Mouse (Mus musculus) gastrocnemius, adult 8-10 months (tissue): ENCODE data around the gene Hoxa3. TPM values are rescaled to one million over a fixed set of nuclear protein-coding genes. Genes with fewer than 3 reads are reported as not detected.

Experiments used
- DNase-seq, 2 experiments: peaks; one replicate each; pipeline ENCODE4 v3.0.0; 2022; ENCODE audit warnings: low spot score in 2 of 2
- total RNA-seq, 4 experiments: library from RNA; stranded (reverse); gene quantifications; 2 replicates each; pipeline ENCODE4 v1.2.4; 2022

Gene Hoxa3
- total RNA-seq, 4 experiments from 2014 or later, result 1.3 to 2.9 (median 2.0) TPM

DNA sequence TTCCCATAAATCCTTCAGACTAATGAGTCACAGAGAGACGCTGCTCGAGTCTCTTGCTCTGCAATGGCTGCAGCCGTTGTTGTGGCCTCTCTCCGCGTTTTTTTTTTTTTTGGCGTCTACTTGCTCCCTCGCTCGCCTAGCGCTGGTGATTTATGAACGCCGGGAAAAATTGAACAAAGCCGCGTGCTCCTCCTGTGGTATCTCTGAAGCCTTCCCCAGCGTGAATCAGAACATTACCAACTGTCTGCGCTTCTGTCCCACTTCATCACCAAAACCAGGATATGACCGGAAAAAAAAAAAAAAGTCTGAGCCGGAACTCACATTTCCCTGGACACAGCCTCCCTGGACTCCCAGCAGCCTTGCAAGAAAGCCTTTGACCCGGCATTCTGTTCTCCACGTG is 27.9 kb downstream of the Hoxa3 start:
- no peak for DNase-seq

DNA sequence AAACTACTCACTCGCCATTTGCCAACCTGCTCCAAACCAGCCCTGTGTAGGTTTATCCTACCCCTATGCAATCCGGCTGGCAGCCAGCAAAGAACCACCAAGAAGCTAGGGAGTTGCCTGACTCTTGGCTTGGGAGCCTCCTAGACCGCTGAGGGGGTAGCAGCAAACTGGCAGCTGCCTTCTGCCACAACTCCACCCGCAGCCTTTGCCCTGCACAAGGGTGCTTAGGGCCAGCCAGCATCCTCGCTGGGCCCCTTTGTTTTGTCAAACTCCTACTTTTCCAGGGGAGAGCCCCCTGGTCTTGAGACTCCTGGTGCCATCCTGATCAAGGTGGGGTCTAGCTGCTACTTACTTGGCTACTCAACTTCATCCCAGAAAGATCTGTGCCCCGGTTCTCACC is 28.5 kb downstream of the Hoxa3 start:
- no peak for DNase-seq

GRCm38 (mm10) chr6:52183311-52184080 is 29.6 kb downstream of the Hoxa3 start:
- DNase-seq, result no peak

DNA sequence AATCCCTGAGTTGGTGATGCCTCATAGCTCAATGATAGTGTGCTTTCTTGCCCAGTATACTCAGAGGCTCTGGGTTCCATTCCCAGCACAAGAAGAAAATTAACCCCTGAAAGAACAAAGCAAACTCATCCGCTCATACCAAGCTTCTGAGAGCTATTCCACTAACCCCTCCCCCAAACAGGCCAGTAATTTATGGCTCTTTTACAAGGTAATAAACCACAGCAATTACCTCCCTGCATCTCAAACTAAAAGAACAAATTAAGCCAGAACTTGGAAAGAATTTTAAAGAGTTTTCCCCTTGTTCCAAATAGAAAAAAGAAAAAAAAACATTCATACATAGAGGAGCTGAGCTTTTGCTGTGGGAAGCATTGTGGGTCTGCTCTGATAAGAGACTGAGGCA is 30.3 kb downstream of the Hoxa3 start:
- no peak for DNase-seq

DNA sequence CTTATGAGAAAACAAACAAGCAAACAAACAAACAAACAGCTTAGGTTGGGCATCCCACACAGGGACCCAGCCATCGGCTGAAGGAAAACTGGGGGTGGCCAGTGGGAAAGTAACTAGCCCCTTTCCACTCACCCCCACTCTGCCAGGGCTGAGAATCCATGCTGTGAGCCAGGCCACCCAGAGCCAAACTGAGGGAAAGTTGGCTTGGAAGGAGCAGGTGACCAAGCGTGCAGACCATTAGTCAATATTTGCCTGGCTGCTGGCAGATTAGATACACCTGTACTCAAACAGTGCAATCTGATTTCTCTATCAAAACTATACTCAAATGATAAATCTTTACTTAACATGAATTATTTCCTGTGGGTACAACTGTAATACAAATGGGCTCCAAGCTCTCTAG is 31.1 kb downstream of the Hoxa3 start:
- DNase-seq, result no peak

DNA sequence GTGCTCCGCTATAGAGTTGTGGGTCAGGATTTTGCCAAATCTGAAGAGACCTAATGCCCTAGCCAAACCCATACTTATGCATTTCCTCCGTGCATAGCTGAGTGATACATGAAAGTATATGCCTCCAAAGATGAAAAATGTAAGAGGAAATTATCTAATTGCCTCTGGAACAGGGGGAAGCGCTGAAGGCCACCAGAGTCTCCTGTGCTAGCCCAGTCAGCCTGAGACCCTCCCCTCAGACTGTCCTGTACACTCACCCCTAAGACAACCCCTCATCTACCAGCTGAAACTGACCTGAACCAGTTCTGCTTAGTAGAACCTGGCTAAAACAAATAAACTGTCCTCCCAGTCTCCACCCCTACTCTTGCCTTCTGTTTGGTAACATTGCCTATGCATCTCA is 32.4 kb downstream of the Hoxa3 start:
- no peak for DNase-seq

DNA sequence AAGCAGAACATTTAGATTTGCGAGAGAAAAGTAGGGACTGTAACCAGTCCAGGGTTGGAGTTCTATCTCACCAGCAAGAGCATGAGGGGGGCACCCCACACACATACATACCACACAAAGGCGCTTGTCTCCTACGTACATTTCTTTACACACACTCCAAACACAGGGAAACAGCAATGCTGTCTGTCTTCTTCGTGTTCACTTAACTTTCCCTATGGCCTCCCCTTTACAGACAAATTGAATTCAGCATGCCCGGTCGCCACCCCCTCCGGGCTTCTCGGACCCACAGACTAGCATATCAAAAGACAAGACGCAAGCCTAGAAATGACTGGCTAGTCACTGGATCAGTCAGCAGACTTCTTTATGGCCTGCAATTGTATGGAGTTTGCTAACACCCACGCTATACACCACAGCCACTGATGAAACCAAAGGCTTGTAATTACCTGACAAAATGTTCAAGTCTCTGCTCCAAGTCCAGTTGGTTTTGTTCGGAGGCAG is 32.9 kb downstream of the Hoxa3 start:
- DNase-seq, result no peak

GRCm38 (mm10) chr6:52179690-52180089 is 33.4 kb downstream of the Hoxa3 start:
- no peak for DNase-seq

DNA sequence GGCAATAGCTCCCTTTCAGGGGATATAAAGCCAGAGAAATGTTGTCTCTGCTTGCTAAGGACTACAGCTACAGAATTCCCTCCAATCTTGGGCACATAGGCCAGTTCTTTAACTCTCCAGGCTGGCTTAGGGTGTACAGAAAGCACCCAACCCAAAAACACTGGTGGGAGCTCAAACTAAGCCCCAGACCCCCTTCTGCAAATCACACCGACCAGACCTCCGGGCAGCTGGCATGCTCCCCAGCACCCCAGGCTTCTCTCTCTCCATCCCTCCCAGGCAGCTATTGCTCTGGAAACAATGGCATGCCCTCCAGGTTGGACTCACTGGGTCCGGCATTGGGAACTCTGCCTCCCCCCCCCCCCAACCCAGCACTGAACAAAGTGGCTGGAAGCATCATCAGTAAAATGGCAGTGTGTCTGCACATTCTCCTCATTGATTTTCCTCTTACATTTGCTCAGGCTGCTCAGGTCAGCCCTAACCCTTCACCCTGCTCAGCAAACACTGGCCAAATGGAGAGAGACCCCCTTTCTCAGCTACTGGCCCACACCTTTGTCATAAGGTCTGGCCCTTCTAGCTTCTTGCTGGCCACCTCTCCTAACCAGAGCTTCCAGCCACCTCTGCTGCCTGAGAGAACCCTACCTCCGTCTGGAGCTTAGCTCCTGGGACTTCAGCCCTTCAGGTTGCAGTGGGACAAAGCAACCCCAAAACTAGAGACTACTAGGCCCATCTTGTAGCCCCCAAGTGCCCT is 34.0 kb downstream of the Hoxa3 start:
- DNase-seq, result no peak

DNA sequence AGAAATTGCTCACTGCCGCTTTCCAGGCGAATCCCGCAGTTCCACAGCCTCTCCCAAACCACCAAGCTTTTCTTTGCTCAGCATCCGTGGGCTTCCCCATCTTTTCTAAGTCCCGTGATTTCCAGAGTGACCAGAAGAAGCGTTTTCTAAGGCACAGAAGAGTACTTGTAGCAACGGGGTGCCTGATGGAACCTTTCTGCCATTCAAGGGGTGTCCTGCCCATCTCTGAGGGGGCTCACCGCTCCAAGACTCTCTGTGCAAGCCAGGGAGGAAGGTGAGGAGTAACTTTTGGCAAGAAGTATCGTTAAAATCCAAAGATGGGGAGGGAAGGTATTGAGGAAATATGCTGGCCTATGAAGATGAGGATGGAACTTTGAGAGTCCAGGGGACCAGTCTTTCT is 35.3 kb downstream of the Hoxa3 start:
- no peak for DNase-seq

DNA sequence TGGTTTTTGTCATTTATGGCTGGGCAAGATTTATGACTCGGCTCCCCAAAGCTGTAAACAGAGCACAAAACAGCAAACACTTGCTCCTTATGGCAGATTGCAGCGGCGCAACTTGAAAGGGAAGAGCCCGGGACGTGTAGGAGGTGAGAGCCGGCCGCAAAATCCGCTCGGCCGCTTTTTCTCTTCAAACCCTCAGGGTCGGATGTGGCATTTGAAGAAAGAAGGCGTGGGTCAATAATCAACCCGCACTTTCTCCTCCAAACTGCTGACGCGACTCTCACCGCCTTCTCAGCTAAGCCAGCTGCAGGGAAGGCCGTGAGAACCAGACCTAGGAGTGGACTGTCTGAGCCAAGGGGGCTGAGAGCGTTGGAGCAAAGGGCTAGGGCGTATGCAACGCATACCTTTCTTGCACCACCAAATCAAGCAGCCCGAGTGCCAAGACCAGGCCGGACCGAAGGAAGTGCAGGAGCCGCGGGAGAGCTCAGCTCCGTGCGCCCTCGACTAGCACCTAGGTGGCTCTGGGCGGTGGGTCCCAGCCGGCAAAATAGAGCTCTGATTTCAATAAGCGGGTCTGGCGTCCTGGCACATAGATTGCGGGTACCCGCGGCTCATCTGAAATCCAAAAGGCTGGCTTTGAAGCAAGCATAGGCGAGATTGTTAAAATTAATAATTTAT is 35.9 kb downstream of the Hoxa3 start, which contains the start of gene 5730596B20Rik:
Gene 5730596B20Rik, plus strand, starts transcription at position 438 of the 675 bp plus-strand sequence.
- no peak for DNase-seq

DNA sequence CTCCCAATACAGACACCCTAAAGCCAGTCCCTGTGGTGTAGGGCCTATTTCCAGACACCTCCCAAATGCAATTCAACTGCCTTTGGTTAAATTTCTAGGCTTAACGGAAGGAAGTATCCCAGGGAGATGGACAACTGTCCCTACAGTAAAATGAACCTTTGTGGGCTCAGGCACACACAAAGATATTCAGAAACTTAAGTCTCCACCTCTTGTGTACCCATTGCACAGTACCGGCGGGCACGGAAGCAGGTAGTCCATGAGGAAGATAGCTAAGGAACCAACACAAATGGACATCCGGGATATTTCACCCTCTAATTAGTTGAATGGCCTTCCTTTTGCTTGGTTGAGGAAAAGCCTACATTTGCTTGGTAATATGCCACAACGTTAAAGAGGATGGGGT is 36.7 kb downstream of the Hoxa3 start:
- DNase-seq, result no peak

DNA sequence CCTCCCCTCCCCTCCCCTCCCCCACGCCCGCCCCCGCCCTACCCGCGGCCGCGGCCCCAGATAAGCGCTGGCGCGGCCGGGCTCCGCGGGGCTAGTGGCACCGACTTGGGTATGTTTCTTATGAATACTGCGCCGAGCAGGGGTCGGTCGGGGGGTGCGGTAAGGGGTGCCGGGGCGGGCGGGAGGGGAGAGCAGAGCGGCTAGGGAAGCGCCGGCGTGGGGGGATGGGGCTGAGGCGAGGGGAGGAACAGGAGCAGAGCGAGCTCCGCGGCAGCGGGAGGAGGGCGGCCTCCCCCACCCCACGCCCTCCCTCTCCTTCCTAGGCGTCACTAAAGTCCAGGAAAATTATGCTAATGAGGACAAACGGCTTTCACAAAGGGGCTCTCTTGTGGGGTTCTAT is 37.3 kb downstream of the Hoxa3 start:
- DNase-seq, result no peak

DNA sequence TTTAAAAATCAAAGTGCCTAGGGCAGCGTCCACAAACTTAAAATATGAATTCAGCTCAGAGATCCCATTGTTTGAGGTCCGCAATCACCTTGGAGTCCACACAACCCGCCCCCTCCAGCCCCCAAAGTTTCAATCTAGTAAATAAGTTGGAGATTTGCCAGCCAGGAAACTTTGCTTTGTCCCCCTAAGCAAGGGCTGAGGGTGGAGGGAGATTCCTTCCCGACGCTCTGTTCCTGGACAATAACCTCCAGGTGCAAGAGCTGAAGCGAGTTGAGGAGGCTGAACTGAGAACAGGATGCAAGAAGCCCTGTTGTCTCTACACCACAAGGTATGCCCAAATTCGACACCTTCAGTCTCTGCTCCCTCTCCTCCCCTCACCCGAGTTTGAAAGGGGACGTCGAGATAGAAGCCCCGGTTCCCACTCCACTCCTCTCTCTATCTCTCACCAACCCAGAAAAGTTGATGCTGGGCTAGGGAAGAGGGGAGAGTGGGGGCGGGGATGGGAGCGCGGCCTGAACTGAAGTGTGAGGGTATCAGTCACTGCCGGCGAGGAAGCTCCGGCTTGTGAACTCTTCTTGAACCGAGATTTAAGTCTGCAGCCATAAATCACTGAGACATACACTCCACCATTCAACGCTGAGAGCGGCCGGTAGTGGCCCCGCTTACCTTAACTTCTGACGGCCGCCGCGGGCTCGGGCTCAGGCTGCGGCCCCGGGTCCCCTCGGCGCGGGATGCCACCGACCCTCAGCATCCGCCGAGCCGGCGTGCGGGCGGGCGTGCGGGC is 38.0 kb downstream of the Hoxa3 start:
- DNase-seq, result no peak

DNA sequence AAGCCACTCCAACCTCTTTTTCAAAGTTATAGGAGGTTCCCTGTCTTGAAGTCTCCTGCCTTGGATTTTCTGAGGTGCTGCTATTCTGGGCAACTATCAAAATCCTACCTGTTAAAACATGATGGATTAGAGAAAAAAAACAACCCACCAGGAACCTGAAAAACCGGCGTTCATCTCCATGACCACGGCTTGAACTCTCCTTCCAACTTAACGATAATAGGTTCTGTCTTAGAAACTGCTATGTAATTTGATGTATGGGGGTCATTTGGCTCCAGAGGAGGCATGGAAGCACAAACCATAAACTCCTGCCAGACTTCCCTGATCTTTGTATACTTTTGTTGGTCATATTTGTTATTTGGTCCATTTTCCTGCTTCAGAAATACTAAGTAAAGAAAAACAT is 39.5 kb downstream of the Hoxa3 start:
- no peak for DNase-seq

DNA sequence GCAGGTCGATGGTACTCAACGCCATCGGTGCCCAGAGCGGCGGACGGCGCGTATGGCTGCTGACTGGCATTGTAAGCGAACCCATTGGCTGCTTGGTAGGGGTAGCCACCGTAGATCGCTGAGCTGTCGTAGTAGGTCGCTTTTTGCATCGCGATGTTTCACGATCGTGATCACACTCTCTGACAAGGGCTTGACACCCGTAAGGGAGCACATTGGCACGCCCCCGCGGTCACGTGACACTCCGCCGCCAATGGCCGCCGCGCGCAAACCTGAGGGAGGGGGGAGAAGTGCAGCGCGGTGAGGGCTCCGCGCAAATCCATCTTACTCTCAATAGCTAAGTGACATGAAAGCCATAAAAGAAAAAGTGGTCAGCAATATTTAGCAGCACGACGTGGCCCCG is 40.6 kb downstream of the Hoxa3 start:
- peak; percentile 65 to 72 for DNase-seq

DNA sequence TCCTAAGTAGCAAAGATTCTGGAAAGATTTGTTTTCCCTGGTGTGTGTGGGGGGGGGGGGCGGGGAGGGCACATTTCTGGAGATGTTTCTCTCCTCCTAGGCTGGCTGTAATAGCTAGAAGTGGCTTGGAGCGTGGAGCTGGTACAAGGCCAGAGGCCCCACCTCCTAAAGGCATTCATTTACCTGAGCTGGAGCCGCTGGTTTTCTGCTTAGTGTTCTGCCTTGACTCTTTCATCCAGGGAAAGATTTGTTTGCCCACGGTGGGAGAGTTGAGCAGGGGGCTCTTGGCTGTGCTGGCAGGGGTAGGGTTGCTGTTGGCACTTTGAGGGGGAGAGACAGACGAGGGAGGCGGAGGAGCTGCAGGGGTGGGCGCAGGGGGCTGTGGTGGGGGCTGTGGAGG is 41.2 kb downstream of the Hoxa3 start:
- no peak for DNase-seq

DNA sequence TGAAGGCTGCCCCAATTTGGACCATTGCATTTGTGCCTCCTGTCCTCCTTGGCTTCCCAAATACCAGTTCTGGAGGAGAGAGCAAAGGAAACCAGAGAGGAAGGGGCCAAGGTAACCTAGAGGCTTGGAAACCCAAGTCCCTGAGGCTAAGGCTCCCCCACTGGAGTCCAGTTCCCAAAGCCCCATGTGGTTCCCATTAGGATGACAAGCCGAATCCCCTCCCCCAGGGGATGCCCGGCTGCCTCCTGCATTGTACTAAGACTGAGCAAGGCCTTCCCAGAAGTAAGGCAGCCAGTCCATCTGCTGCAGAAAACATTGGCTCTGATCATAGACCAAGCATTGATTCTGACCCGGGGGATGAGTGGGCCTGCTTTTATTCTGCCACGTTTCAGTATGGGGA is 41.8 kb downstream of the Hoxa3 start:
- DNase-seq, result no peak

GRCm38 (mm10) chr6:52170898-52171223 is 42.3 kb downstream of the Hoxa3 start:
- DNase-seq, result no peak

- no peak for DNase-seq
These were observed 42.8 kb downstream of the Hoxa3 start for GRCm38 (mm10) chr6:52170166-52170897.
